Mouse (Mus musculus): ENCODE measurements around the gene Fam213b.

DNA sequence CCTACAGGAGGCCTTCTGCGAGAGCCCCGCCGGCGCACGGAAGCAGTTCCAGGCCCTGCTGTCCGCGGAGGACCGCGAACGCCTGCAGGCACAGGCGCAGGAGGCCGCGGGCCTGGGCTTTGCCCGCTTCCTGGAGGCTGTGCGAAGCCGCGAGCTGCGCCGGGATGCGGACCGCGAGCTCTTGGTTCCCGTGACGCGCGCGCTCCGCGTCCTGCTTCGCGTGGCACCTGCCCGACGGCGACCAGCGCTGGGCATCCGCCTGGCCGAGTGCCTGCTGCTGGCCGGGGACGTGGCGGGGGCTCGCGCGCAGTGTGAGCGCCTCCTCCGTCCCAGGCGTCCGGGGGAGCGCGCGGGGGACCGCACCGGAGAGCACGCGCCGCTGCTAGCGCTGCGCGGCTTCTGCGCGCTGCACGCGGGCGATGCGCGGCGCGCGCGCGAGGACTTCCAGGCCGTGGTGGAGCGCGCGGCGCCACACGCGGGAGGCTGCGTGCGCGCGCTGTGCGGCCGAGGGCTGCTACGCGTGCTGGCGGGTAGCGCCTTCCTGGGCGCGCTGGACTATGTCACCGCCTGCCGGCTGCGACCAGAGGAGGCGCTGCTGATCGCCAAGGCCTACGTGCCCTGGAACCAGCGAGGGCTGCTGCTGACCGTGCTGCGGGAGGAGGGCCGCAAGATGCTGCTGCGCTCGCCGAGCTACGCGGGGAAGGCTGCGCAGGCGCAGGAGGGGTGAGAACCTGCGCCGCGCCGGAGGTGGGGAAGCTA lies 43.0 kb downstream of the Fam213b start:
- no peak for TF ChIP-seq POLR2A (IDR thresholded peaks at IDR 0.05; ENCODE audit: low read depth, low read length)
- TF ChIP-seq CTCF (IDR thresholded peaks at IDR 0.05; ENCODE audit: extremely low read depth, insufficient read depth, insufficient read length, insufficient replicate concordance), result no peak
